Mouse (Mus musculus): ENCODE data around the gene Col26a1.

DNA sequence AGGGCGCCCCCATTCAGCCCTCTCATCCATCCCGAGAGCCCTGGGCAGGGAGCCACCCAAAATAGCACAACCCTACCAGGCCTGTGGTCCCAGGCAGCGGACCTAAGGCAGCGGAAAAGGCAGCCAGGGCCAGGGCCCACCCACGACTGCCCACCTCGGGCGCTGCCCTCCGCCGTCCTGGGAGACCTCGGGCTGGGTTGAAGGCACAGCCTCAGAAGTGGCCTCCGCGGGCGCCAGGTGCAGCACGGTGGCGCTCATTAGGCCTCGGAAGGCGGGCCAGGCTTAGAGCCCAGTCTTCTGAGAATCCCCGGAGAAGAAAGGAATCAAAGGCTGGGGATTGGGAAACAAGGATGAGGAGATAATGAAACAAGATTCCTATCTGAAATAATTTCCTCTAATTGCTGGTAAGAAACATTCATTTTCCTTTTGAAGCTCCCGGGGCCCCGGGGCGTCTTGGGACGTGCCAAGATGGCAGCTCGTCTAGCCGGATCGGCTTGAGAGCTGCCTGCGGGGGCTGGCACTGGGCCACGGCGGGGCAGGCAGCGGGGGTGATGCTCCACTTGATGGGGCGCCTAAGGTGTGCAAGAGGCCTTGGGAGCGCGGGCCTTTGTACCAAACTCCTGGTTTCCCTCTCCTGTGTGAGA, 168.7 kb downstream of the Col26a1 start:
- no peak for TF ChIP-seq CTCF (IDR thresholded peaks at IDR 0.05; ENCODE audit: control insufficient read depth, insufficient read depth, insufficient read length)
- no peak for TF ChIP-seq USF1 (IDR thresholded peaks at IDR 0.05; ENCODE audit: low read depth)
- TF ChIP-seq MYOG (IDR thresholded peaks at IDR 0.05; ENCODE audit: control insufficient read depth, extremely low read depth, insufficient read length): no peak
- no peak for TF ChIP-seq CEBPB (IDR thresholded peaks at IDR 0.05; ENCODE audit: low read depth)
- TF ChIP-seq MYOD1 (IDR thresholded peaks at IDR 0.05; ENCODE audit: control insufficient read depth, insufficient read length, low read depth): no peak
